Comparison of ENCODE assay signal across 8 mouse cellular contexts in the genomic region with DNA sequence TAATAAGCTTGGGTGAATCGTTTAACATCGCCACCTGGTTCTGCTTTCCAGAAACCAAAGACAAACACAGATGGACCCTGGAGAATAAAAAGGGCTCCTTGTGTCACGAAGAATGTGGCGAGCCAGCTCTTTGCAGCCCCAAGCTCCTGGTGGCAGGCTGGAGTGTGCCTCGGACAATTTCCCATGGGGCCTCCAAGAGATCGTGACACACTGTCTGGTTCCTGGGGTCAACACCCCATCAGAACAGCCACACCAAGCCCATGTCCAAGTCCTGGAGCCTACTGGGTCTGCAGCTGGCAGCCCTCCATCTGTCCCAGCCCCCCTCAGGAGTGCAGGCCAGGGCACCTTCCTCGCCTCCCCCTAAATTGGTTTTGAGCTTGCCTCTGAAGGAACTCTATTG. TPM values are rescaled to one million over a fixed set of nuclear protein-coding genes. Genes with fewer than 3 reads are reported as not detected.
DNase-seq lines count a peak whose midpoint lies in the region; ATAC-seq and TF ChIP-seq lines count a peak whose summit lies in the region.

No protein-coding gene starts in this region.

- TF ChIP-seq POLR2A in lung, adult 2 months (IDR thresholded peaks at IDR 0.05; ENCODE audit: borderline replicate concordance, extremely low read depth, low read depth, low read length): no peak

- WGBS in lung, adult 2 months: 15% methylated on average over 7 of the region's 7 CpGs
- 16% methylated on average over 7 of the region's 7 CpGs for WGBS in heart, postnatal 0 days
- 16% methylated on average over 7 of the region's 7 CpGs for WGBS in lung, embryonic 15.5 days
- WGBS in stomach, embryonic 16.5 days: 14% methylated on average over 7 of the region's 7 CpGs

- peak overlapping the region; percentile 60 for H3K27ac ChIP-seq in heart, postnatal 0 days (ENCODE audit: low read depth)
- peak overlapping the region; percentile 84 for H3K27ac ChIP-seq in lung, embryonic 15.5 days
- H3K27ac ChIP-seq in stomach, embryonic 16.5 days (ENCODE audit: low read length): peak overlapping the region; percentile 85

- TF ChIP-seq CTCF in lung, adult 2 months (IDR thresholded peaks at IDR 0.05; ENCODE audit: insufficient read depth, low read length): no peak
- no peak for TF ChIP-seq CTCF in heart, postnatal 0 days (IDR thresholded peaks at IDR 0.05; ENCODE audit: low read depth)

- peak overlapping the region; percentile 70 for H3K4me3 ChIP-seq in lung, adult 2 months (replicated peaks; ENCODE audit: extremely low read depth, low read depth, low read length)
- H3K4me3 ChIP-seq in heart, postnatal 0 days (ENCODE audit: low read depth, low read length): peak overlapping the region; percentile 54
- peak overlapping the region; percentile 49 for H3K4me3 ChIP-seq in lung, embryonic 15.5 days
- peak overlapping the region; percentile 67 for H3K4me3 ChIP-seq in stomach, embryonic 16.5 days (replicated peaks; ENCODE audit: low read length)

- no peaks in the 10 kb centered on the region for H3K9me3 ChIP-seq in heart, postnatal 0 days (replicated peaks; ENCODE audit: control insufficient read depth, low read length)
- H3K9me3 ChIP-seq in lung, embryonic 15.5 days: no peaks in the 10 kb centered on the region
- no peaks in the 10 kb centered on the region for H3K9me3 ChIP-seq in stomach, embryonic 16.5 days (replicated peaks; ENCODE audit: control insufficient read depth, low read length)

- peak overlapping the region; percentile 91 for H3K4me2 ChIP-seq in heart, postnatal 0 days (ENCODE audit: low read depth, low read length)
- H3K4me2 ChIP-seq in lung, embryonic 15.5 days: peak overlapping the region; percentile 80
- H3K4me2 ChIP-seq in stomach, embryonic 16.5 days (ENCODE audit: low read depth, low read length): peak overlapping the region; percentile 75

- H3K27me3 ChIP-seq in heart, postnatal 0 days (ENCODE audit: control insufficient read depth, insufficient read depth, low read length): no peaks in the 10 kb centered on the region; the same call in 1 of the 2 replicates
- no peaks in the 10 kb centered on the region for H3K27me3 ChIP-seq in lung, embryonic 15.5 days
- H3K27me3 ChIP-seq in stomach, embryonic 16.5 days (ENCODE audit: control insufficient read depth, insufficient read depth, low read length): no peaks in the 10 kb centered on the region

- no peaks in the 10 kb centered on the region for H3K36me3 ChIP-seq in heart, postnatal 0 days (replicated peaks; ENCODE audit: control insufficient read depth, insufficient read depth, low read length)
- H3K36me3 ChIP-seq in lung, embryonic 15.5 days: no peaks in the 10 kb centered on the region
- H3K36me3 ChIP-seq in stomach, embryonic 16.5 days (ENCODE audit: control insufficient read depth, insufficient read depth, low read length): no peaks in the 10 kb centered on the region

- ATAC-seq in heart, postnatal 0 days (ENCODE audit: insufficient read depth, low read depth): peak; percentile 3; the same call in 1 of the 2 replicates
- peak; percentile 23; the same call in 1 of the 2 replicates for ATAC-seq in lung, embryonic 15.5 days (ENCODE audit: borderline replicate concordance, extremely low read depth, low FRiP score, low TSS enrichment)
- 0 out of 2 replicates have a peak, but pooled peaks have one; percentile 12 for ATAC-seq in stomach, embryonic 16.5 days (ENCODE audit: insufficient read depth, low FRiP score)

- H3K4me1 ChIP-seq in lung, adult 2 months (ENCODE audit: control insufficient read depth, insufficient read depth, low read length): peaks cover 10% of the 10 kb centered on the region
- peaks cover 18% of the 10 kb centered on the region for H3K4me1 ChIP-seq in heart, postnatal 0 days (ENCODE audit: control insufficient read depth, insufficient read depth)
- peaks cover 28% of the 10 kb centered on the region for H3K4me1 ChIP-seq in lung, embryonic 15.5 days
- H3K4me1 ChIP-seq in stomach, embryonic 16.5 days (ENCODE audit: control insufficient read depth, insufficient read depth, low read length): peaks cover 18% of the 10 kb centered on the region

- H3K9ac ChIP-seq in heart, postnatal 0 days (replicated peaks; ENCODE audit: low read depth, low read length): peak overlapping the region; percentile 59
- peak overlapping the region; percentile 61 for H3K9ac ChIP-seq in lung, embryonic 15.5 days
- peak overlapping the region; percentile 83 for H3K9ac ChIP-seq in stomach, embryonic 16.5 days (ENCODE audit: low read length)

- no peak for TF ChIP-seq EP300 in heart, postnatal 0 days (IDR thresholded peaks at IDR 0.05; ENCODE audit: low read depth)

- DNase-seq in adrenal gland, postnatal 14 days: peak; percentile 60
- no peak for DNase-seq in adrenal gland, postnatal 4 days (ENCODE audit: low spot score in 2 of 2)
- no peak for DNase-seq in lung, adult 2 months
- no peak for DNase-seq in lung, postnatal 14 days
- no peak for DNase-seq in heart, postnatal 0 days (ENCODE audit: low spot score)
- DNase-seq in thymus, postnatal 25 days: no peak

RNA-seq across cellular contexts. Expression of gene Tldc1, which starts 0.5 kb away (rescaled TPM):
- 9.1 and 10.8 TPM in 2 replicates for total RNA-seq in adrenal gland, postnatal 14 days (2021)
- 10 to 100 TPM; 16.7 to 17.3 TPM for total RNA-seq in adrenal gland, postnatal 4 days (2021)
- 10.2 and 10.8 TPM in 2 replicates for polyA plus RNA-seq in lung, adult 2 months (2012; rRNA removed)
- 17.7 and 28.6 TPM in 2 replicates for total RNA-seq in heart, postnatal 0 days (2014; rRNA removed; ENCODE audit: low replicate concordance)
- 12.1 and 14.2 TPM in 2 replicates for polyA plus RNA-seq in heart, postnatal 0 days (2015; fragmentation: Nextera tagmentation; extraction: Ambion mirVana)
- 12.3 and 14.8 TPM in 2 replicates for polyA plus RNA-seq in lung, embryonic 15.5 days (2015; fragmentation: Nextera tagmentation; extraction: Ambion mirVana)
- polyA plus RNA-seq in stomach, embryonic 16.5 days (2015; fragmentation: Nextera tagmentation; extraction: Ambion mirVana): 14.5 and 16.5 TPM in 2 replicates
